Mouse (Mus musculus) right cerebral cortex, postnatal 25 days (tissue): Measurements from ENCODE around the gene Gm525.
A peak's percentile ranks its signal among the peaks of the same experiment; 100 is the strongest.

ENCODE experiments used
- DNase-seq: peaks from one replicate; pipeline ENCODE4 v3.0.0; 2022

Gene Gm525

DNA sequence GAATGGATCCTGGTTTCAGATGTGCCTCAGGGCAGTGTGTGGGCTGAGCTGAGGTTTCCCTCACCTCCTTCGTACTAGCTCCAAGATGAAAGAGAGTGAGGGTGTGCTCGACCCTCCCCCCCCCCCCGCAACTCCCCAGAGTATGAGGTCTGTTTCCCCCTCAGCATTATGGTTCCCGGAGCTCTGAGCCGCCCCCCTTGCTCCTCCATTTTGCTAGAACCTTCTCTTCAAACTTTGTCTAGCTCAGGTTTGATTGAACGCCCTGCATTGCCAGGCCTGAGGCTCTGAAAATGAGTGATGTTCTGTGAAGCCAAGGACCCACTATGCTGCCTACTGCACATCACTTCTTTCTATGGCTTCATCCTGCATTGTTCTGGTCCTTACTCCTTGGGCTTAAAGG, 25.3 kb downstream of the Gm525 start:
- DNase-seq = no peak

DNA sequence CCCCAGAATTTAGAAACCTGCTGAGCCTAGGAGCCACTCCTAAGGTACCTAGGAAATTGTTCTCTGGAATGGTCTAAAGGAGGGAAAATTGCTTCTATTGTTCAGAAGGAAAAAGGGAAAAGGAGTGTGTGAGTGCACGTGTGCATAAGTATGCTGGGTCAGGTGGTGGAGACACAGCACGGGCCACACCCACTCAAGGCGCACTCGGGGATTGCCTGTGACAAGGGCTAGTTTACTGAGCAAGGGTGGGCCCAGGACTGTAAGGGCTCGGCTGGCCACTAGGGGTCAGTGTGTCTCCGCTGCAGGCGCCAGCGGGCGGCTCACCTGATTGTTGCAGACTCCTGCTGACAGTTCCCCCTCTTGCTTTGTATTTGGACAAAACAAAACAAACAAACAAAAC, 26.8 kb downstream of the Gm525 start:
- DNase-seq = peak; percentile 84

DNA sequence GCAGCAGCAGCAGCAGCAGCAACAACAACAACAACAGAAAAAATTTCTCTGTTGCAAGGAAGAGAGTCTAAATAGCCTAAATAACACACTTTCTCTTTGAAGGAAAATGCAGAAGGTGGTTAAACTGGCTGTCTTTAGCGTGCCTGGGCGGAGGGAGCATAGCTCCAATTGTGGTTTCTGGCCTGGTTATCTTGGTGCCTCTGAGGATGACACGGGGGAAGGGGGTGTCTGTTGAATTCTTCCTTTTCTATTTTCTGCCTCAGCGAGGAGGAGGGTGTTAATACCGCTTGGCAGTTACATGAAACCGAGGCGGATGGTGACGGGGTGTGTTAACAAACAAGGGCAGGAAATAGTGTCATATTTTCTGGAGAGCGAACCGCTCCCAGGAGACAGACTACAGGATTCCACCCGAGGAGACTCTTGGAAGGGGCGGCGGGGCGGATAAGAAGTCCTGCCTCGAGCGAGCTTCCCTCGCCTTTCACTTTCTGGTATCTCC, 27.2 kb downstream of the Gm525 start:
- DNase-seq = peak; percentile 55

DNA sequence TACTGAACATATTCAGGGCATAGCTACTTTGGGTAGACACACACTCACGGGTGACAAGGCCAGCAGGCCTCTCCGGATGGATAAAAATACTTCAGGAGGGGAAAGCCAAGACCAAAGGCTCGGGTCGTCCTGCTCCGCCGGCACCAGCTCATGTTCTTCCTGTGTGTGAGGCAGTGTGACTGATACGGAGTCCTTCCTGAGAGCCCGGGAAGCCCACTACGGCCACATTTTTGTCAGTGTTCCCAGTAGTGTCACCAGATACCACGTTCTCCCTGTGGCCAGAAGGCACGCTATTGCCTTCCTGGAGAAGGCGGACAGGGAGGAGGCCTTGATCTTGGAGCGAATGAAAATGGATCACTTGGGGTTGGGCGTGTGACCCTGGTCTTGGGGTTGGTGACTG, 29.5 kb downstream of the Gm525 start:
- DNase-seq = no peak

DNA sequence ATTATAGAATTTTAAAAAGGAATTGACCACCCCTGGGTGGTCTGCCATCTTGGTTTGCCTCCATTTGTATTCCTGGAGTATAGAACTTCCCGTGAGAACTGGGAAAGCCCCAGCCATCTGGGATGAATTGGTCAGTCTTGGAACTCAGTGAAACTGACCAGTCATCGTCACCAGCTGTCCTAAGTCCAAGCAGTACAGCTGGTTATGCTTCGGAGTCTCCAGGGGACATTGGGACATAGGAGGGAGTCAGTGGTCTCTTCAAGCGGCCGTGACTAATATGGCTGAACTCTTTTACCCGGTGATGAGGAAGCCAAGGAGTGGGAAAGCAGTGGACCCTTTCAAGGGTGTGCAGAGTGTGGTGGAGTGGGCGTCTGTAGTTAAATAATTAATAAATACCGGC, 31.6 kb downstream of the Gm525 start:
- no peak for DNase-seq

DNA sequence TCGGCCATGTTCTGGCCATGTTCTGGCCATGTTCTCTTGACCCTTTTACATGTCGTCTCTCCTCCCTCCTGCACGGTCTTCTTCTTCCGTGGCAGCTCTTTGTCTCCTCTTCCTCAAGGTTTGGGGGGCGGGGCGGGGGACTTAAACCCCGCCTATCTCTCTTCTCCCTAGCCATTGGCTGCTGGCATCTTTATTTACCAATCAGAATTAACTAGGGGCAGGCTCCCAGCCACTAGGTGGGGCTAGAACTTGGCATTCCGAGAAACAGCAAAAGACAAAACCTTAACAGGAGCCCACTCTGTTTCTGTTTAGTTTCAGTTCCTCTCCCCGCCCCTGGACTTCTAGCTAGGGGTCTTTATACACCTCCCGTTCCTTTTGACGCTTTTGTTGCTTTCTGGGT, 32.2 kb downstream of the Gm525 start:
- DNase-seq = no peak

DNA sequence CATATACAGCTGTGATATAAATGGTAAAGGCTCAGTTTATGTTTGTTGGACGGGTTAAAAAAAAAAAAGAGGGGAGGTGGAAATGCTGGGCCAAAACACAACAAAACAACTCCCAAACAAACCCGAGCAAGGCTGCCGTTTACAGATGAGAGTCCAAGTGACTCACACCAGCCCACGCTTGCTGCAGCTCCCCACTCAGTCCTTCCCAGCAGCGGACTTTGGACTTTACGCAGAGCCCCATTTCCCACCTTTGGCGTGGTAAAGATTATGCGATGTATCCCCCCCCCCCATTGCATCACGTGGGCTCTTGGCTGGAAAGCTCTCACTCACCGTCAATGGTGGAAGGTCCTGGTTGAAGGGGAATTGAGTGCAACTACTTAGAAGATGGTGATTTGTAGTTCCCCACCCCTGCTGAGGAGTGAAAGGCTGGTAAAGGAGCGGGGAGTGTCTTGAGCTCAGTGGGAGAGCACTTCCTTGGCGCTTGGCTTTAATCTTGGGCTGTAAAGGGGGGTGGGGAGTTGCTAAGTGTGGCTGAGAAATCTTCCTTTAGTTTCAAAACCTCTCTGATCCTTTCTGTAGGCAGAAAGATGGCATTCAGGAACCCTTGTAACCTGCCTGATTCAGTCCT, 33.7 kb downstream of the Gm525 start:
- no peak for DNase-seq

DNA sequence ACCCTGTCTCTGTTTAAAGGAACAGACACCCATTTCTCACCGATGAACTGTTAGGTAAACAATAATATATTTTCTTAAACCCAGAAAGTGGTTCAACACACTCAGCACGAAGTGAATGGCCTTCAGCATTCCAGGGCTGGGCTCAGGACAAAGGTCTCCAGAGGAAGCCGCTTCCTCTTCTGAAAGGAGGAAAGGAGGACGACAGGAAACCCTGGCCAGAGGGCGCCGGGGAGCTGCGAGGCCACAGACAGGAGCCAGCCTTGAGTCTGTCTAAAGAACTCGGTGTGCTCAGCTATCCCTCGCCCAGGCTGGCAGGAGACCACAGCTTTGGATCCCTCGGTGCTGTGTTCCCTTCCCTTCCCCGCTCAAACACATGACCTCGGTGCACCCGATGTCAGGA, 50.8 kb downstream of the Gm525 start:
- no peak for DNase-seq

DNA sequence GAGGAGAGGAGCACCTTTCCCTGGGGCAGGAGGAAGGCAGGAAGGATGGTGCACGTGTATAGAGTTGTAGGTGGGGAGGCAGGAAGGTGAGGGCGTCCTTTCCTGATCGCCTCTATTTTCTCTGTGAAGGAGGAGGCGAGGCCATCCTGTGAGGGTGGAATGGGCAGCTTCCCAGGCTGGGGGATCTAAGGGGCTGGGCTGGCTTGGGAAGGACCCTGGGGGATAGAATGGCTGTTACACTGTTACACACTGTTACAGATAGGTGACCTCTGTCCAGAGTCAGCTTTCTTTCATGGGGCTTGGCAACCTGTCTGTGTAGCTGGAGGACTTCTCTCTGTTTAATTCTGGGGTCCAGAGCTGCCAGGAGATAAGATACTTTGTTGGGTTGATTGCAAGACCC, 57.2 kb downstream of the Gm525 start:
- DNase-seq = no peak

DNA sequence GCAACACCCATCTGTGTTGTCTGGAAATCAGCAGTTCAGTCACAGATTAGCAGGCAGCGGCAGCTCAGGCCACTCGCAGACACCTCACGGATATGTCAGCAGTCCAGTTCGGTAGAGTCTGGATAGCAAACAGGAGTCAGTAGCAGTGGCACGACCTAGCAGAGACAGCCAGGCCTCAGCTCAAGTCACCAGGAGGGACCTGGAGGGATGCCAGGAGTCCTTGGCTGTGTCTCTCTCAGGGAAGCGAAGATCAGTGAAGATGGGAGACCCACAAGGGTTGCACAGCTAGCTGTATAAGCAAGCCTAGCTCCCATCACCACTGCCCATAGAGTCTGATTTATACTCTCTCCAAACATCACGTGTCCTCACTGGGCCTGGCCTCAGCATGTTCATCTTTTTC, 58.8 kb downstream of the Gm525 start:
- DNase-seq = no peak

DNA sequence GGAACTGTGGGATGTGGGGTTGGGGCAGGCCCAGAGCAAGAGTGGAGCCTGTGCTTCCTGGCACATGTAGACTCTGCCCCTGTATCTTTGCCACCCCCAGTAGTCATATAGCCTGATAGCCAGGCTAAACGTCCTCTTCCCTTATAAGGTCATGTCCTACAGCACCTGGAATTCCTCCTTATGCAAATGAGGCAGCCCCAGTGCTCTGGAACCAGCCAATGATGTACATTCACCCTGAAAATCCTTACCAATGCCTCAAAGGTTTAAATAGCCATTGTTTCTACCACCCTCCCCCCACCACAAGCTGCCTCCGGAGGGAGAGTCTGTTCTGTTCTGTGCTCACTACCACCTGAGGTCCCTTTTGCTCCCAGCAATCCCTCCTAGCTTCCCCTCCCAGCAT, 60.6 kb downstream of the Gm525 start:
- DNase-seq = no peak

DNA sequence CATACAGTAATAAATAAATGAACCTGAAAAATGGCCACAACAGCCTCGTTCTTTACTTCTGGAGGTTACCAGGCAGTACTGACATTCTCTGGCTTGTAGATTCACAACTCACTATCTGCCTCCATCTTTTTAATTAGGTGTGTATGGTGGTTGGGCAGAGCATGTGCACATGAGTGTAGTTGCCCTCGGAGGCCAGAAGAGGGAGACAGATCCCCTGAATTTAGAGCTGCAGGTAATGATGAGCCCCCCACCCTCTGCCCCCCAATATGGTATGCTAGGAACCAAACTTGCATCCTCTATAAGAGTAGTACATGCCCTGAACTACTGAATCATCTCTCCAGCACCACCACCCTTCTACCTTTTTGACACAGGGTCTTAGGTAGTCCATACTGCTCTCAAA, 64.3 kb downstream of the Gm525 start:
- DNase-seq = no peak
